Mouse (Mus musculus) embryonic facial prominence, embryonic 14.5 days (tissue): ENCODE data around the gene Pigl. TPM values are rescaled to one million over a fixed set of nuclear protein-coding genes. Genes with fewer than 3 reads are reported as not detected.

ENCODE experiments used
- ATAC-seq: fragments of 200-750 bp; cut with Nextera tagmentation; 2 replicates; pipeline ENCODE4 v1.8.0; 2017; ENCODE audit warnings: low read depth, moderate number of reproducible peaks, moderate TSS enrichment
- DNase-seq: peaks from one replicate; pipeline ENCODE4 v3.0.0-alpha.2; 2015; ENCODE audit warnings: low spot score
- H3K27ac ChIP-seq: fragments of 300-500 bp; sonication (generic); replicated peaks from 2 replicates; pipeline ENCODE4 v1.5.1; 2014; ENCODE audit warnings: low read depth, mild to moderate bottlenecking, low read length, moderate library complexity
- H3K27me3 ChIP-seq: fragments of 300-500 bp; sonication (generic); replicated peaks from 2 replicates; pipeline ENCODE4 v1.6.1; 2014; ENCODE audit warnings: low read length; ENCODE audit not compliant: control insufficient read depth, insufficient read depth
- H3K36me3 ChIP-seq: fragments of 300-500 bp; sonication (generic); 2 replicates; pipeline ENCODE4 v1.6.1; 2014; ENCODE audit warnings: low read length, mixed read lengths; ENCODE audit not compliant: control insufficient read depth, insufficient read depth
- H3K4me1 ChIP-seq: fragments of 300-500 bp; sonication (generic); 2 replicates; pipeline ENCODE4 v1.6.1; 2014; ENCODE audit warnings: antibody characterized with exemption, low read length; ENCODE audit not compliant: control insufficient read depth, insufficient read depth
- H3K4me2 ChIP-seq: fragments of 300-500 bp; sonication (generic); 2 replicates; pipeline ENCODE4 v1.6.1; 2014; ENCODE audit warnings: low read depth, mild to moderate bottlenecking, low read length, moderate library complexity, mixed read lengths
- H3K4me3 ChIP-seq: fragments of 300-500 bp; sonication (generic); 2 replicates; pipeline ENCODE4 v1.5.1; 2014; ENCODE audit warnings: low read depth, mild to moderate bottlenecking, low read length
- H3K9ac ChIP-seq: fragments of 300-500 bp; sonication (generic); 2 replicates; pipeline ENCODE4 v1.6.1; 2014; ENCODE audit warnings: low read depth, mild to moderate bottlenecking, low read length, moderate library complexity, mixed read lengths
- H3K9me3 ChIP-seq: fragments of 300-500 bp; sonication (generic); 2 replicates; pipeline ENCODE4 v1.6.1; 2016; ENCODE audit warnings: low read length; ENCODE audit not compliant: control insufficient read depth
- WGBS: fragments of 180-500 bp; shearing (Covaris S2); extraction: QIAGEN DNeasy Blood & Tissue Kit; methylation state at CpG from one replicate; pipeline ENCODE4 v1.1.7; 2014; 5-methylcytosine and 5-hydroxymethylcytosine counted together
- polyA plus RNA-seq: library from polyadenylated mRNA; unstranded; fragments of >200 nt; fragmentation: Nextera tagmentation; extraction: Ambion mirVana; gene quantifications from 2 replicates; pipeline ENCODE4 v1.2.1, GENCODE M21; 2014

Gene Pigl
- polyA plus RNA-seq, 1 experiment from 2014 or later = 6.6 TPM

DNA sequence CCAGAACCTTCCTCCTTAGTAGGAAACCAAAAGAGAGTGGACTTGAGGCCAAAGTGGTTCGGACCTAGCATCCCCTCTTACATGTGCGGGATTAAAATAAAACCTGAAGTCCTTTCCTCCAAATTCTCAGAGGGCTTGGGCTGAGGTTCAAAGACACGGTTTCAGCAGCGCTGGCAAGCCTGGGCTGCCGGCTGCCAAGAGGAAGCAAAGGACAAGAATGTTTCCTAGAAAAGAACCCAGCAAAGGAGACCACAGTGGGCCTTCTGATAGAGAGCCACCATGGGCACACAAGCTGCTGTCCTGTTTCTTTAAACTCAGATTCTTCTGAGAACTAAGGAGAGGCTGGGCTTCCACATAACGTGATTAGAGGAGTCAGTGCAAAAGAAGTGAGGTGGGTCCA is 20.7 kb downstream of the Pigl start:
- Histone ChIP-seq H3K4me3 (no peak overlapping the region), H3K36me3 (no peaks in the 10 kb centered on the region), H3K9ac (no peak overlapping the region), H3K4me1 (no peaks in the 10 kb centered on the region), H3K27me3 (no peaks in the 10 kb centered on the region), H3K9me3 (no peaks in the 10 kb centered on the region), H3K27ac (no peak overlapping the region), H3K4me2 (no peak overlapping the region)
- no peak for ATAC-seq
- no peak for DNase-seq
- WGBS = 66% methylated on average over 6 of the region's 6 CpGs

DNA sequence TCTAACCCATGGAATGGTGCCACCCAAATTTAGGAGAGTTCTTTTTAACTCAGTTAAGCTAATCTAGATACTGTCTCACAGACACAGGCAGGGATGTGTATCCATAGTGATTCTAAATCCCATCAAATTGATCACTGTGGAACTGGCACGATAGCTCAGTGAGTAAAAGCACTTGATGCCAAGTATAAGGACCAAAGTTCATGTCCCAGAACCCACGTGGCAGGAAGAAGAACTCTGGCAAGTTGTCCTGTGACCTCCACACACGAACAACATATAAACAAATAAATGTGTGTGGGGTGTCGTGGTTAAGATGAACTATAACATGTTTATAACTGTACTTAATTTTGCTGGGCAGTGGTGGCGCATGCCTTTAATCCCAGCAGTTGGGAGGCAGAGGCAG is 21.3 kb downstream of the Pigl start:
- 88% methylated on average over 5 of the region's 5 CpGs for WGBS

GRCm38 (mm10) chr11:62486949-62487348 is 28.7 kb downstream of the Pigl start:
- Histone ChIP-seq H3K27me3 (no peaks in the 10 kb centered on the region), H3K36me3 (no peaks in the 10 kb centered on the region), H3K4me2 (no peak overlapping the region), H3K9me3 (no peaks in the 10 kb centered on the region), H3K27ac (no peak overlapping the region), H3K4me3 (no peak overlapping the region), H3K4me1 (no peaks in the 10 kb centered on the region), H3K9ac (no peak overlapping the region)
- 93% methylated on average over 1 of the region's 1 CpGs for WGBS
- DNase-seq = no peak
- no peak for ATAC-seq

More for the DNA sequence above, 21.3 kb downstream of the Pigl start:
- H3K9ac ChIP-seq = no peak overlapping the region
- H3K4me1 ChIP-seq = no peaks in the 10 kb centered on the region
- H3K4me2 ChIP-seq = no peak overlapping the region
- H3K27me3 ChIP-seq = no peaks in the 10 kb centered on the region
- no peak overlapping the region for H3K27ac ChIP-seq
- ATAC-seq (no peak), DNase-seq (no peak)
- H3K9me3 ChIP-seq = no peaks in the 10 kb centered on the region
- H3K36me3 ChIP-seq = no peaks in the 10 kb centered on the region
- H3K4me3 ChIP-seq = no peak overlapping the region

DNA sequence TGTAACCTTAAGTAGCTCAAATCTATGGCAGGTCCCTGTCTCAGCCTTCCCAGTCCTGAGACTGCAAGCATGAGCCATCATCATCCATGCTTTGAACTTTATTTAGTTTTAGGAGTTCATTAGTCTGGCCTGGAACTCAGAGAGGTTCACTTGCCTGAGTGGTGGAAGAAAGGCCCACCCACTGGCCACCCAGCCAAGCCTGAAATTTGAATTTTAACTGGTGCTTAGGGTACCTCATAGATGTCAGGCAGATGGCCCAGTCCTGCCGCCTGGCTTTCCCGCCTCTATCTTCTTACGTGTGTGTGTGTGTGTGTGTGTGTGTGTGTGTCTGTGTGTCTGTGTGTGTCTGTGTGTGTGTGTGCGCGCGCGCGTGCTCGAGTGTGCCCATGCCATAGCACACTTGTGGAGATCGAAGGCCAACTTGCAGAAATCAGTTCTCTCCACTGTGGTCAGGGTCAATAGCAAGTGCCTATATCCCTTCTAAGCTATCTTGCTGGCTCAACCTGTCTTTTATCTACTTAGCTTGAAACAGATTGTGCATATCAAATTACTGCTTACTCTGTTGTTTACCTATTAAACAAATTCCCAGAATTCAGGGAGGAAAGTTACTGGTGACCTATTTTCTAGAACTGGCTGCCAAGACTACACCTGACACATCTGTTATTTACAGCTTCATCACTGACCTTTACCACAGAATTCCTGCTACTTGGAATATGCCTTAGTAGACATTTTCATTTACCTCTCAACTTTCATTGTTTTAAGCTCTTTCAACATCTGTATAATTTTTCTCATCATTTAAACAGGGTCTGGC is 29.5 kb downstream of the Pigl start:
- H3K27ac ChIP-seq = no peak overlapping the region
- H3K27me3 ChIP-seq = no peaks in the 10 kb centered on the region
- no peak overlapping the region for H3K4me2 ChIP-seq
- no peaks in the 10 kb centered on the region for H3K36me3 ChIP-seq
- ATAC-seq = no peak
- H3K4me1 ChIP-seq = no peaks in the 10 kb centered on the region
- WGBS = 94% methylated on average over 10 of the region's 10 CpGs
- no peak for DNase-seq
- no peak overlapping the region for H3K9ac ChIP-seq
- no peak overlapping the region for H3K4me3 ChIP-seq
- H3K9me3 ChIP-seq = no peaks in the 10 kb centered on the region

GRCm38 (mm10) chr11:62493701-62494100 is 35.4 kb downstream of the Pigl start:
- 97% methylated on average over 6 of the region's 6 CpGs for WGBS
- H3K4me2 ChIP-seq = no peak overlapping the region
- no peaks in the 10 kb centered on the region for H3K9me3 ChIP-seq
- H3K27me3 ChIP-seq = no peaks in the 10 kb centered on the region
- no peak overlapping the region for H3K27ac ChIP-seq
- no peaks in the 10 kb centered on the region for H3K36me3 ChIP-seq
- H3K9ac ChIP-seq = no peak overlapping the region
- DNase-seq = no peak
- H3K4me3 ChIP-seq = no peak overlapping the region
- ATAC-seq = no peak
- no peaks in the 10 kb centered on the region; the same call in 1 of the 2 replicates for H3K4me1 ChIP-seq

DNA sequence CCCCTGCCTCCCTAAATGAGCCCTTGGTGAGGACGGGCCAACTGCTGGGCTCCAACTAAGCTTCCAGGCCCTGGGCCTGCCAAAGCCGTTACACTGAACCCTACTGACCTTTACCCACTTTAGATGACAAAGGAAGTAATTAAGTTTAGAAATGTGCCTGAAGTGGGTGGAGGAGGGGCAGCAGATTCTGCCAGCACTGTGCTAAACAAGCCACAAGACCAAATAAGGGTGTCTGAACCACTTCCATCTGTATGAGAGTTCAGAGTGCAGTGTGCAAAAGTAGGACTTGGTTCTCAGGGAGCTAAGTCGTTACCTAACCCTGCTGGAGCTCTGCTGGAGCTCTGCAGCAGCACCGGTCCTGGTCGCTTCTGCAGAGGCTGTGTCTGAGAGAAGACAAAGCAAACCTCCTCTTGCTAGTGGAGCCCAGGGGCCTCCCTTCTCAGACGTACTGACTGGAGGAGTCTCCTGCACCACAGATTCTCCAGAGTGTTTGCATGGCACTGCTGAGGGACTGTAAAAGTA is 36.6 kb downstream of the Pigl start:
- no peaks in the 10 kb centered on the region; the same call in 1 of the 2 replicates for H3K4me1 ChIP-seq
- 4% methylated on average over 6 of the region's 6 CpGs for WGBS
- no peaks in the 10 kb centered on the region for H3K27me3 ChIP-seq
- peak overlapping the region; percentile 32; the same call in 1 of the 2 replicates for H3K9ac ChIP-seq
- ATAC-seq = peak; percentile 71; the same call in 1 of the 2 replicates
- peak; percentile 78 for DNase-seq
- H3K4me3 ChIP-seq = no peak overlapping the region
- no peaks in the 10 kb centered on the region for H3K9me3 ChIP-seq
- H3K36me3 ChIP-seq = no peaks in the 10 kb centered on the region
- peak overlapping the region; percentile 35 for H3K27ac ChIP-seq
- no peak overlapping the region for H3K4me2 ChIP-seq

DNA sequence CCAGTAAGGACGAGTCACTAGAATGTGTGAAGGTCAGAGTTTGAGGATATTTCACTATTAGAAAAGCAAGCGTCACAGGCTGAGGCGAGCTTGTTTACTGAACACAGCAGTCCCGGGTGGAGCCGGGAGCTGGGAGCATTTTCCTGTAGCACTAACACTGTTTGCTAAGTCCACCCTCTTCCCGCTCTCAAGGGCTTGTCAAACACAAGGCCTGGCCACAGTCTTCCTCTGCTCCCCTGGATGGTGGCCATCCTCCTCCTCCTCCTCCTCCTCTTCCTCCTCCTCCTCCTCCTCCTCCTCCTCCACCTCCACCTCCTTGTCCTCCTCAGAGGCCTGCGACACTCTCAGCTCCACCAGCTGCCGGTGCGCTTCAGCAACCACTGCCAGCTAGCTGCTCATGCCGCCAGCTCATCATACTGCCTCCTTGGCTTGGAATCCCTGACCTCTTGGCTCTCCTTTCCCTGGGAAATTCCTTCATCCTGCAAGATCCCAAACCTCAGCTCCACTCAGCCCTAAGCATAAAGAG is 37.1 kb downstream of the Pigl start:
- DNase-seq (peak; percentile 21), ATAC-seq (peak; percentile 12; the same call in 1 of the 2 replicates)
- Histone ChIP-seq H3K4me3 (no peak overlapping the region), H3K4me1 (no peaks in the 10 kb centered on the region; the same call in 1 of the 2 replicates), H3K9ac (peak overlapping the region; percentile 32; the same call in 1 of the 2 replicates), H3K27ac (peak overlapping the region; percentile 35), H3K27me3 (no peaks in the 10 kb centered on the region), H3K4me2 (no peak overlapping the region), H3K36me3 (no peaks in the 10 kb centered on the region), H3K9me3 (no peaks in the 10 kb centered on the region)
- 32% methylated on average over 9 of the region's 10 CpGs for WGBS

- no peaks in the 10 kb centered on the region; the same call in 1 of the 2 replicates for H3K4me1 ChIP-seq
- WGBS = 60% methylated on average over 5 of the region's 5 CpGs
- ATAC-seq (no peak), DNase-seq (no peak)
- H3K4me3 ChIP-seq = no peak overlapping the region
- no peaks in the 10 kb centered on the region for H3K27me3 ChIP-seq
- H3K9ac ChIP-seq = no peak overlapping the region
- H3K36me3 ChIP-seq = no peaks in the 10 kb centered on the region
- H3K9me3 ChIP-seq = no peaks in the 10 kb centered on the region
- H3K27ac ChIP-seq = no peak overlapping the region
- no peak overlapping the region for H3K4me2 ChIP-seq
Measured at GRCm38 (mm10) chr11:62496151-62496715, 38.0 kb downstream of the Pigl start.
